Mouse (Mus musculus) 3T3-L1 (cell line): ENCODE measurements around the gene Klhl22.

Source experiments
- DNase-seq: peaks from one replicate; pipeline ENCODE4 v3.0.0-alpha.2; 2015; ENCODE audit warnings: low read depth, low spot score

Klhl22 gene

GRCm38 (mm10) chr16:17757756-17758155 is 1.7 kb upstream of the Klhl22 start:
- no peak for DNase-seq

GRCm38 (mm10) chr16:17758902-17759301 is 516 bp upstream of the Klhl22 start:
- no peak for DNase-seq

DNA sequence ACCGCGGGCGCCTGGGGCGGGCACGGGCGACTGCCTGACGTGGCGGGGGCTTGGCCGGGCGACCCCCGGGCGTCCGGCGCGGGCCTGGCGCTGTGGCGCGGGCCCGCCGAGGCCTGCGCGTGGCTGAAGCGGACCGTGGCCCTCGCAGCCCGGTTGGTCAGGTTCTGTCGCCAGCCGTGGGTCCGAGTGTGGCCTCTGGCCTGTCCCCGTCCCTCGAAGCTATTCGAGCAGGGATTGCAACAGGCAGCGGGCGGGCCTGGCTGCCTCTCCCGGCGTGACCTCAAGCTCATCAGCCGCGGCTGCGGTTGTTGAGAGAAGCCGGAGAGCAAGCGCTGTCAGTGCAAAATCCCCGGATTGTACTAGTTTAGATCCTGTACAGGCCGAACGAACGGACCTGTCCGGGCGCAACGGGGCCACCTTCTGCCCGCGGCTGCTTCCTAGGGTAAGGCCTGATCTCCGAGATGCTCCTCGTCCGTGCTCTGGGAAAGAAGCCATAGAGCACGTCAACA is 449 bp downstream of the Klhl22 start:
- peak; percentile 64 for DNase-seq

DNA sequence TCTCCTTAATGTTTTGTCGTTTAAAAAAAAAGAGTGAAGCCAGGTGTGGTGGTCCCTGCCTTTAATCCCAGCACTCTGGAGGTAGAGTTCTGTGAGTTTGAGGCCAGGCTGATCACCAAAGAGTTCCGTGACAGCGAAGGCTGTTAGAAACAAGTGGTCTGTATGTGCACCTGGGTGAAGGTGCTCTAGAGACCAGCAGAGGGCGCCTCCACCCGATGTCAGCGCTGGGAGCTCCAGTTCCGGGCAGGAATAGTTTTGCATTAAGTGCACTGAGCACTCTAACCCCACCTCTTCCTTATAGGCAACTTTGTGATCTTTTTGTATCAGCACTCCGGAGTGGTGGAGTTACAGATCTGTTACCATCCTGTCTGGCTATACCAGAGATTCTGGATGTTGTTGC is 1.2 kb downstream of the Klhl22 start:
- peak; percentile 91 for DNase-seq

DNA sequence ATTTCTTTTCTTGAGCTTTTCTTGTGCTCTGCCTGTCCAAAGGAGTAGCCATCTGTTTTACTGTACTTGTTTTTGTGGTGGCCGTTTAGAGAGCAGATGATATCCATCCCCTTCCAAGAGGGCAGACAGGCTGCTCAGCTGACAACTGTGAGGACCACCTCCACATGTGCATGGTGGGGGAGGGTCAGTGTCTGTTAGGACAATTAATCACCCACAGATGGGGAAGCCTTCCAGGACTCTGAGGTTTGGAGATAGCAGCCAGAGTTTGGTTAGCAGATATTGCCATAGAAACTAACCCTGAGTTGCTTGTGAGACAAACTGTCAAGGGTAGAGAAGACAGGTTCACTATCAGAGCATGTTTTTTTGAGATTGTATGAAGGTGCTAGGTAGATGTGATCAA is 1.7 kb downstream of the Klhl22 start:
- peak; percentile 62 for DNase-seq

- DNase-seq = no peak
Measured at GRCm38 (mm10) chr16:17764108-17764511, 4.7 kb downstream of the Klhl22 start.

DNA sequence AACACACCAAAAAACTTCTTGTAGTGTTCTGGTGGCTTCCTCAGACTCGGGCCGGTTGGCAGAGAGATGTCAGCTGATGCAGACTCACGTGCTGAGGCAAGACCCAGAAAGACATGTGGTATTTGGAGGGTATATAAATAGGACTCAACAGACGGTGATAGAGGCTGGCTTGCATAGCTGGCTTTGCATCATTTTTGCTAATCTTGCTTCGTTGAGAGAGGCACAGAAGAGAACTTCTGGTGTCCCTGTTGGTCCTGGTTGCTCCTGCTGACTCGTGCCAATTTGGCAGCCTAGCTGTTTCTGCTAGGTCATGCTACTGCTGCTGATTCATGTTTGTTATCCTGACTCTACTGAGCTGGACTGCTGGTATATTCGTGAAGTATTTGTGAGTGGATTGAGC is 9.4 kb downstream of the Klhl22 start:
- peak; percentile 87 for DNase-seq

DNA sequence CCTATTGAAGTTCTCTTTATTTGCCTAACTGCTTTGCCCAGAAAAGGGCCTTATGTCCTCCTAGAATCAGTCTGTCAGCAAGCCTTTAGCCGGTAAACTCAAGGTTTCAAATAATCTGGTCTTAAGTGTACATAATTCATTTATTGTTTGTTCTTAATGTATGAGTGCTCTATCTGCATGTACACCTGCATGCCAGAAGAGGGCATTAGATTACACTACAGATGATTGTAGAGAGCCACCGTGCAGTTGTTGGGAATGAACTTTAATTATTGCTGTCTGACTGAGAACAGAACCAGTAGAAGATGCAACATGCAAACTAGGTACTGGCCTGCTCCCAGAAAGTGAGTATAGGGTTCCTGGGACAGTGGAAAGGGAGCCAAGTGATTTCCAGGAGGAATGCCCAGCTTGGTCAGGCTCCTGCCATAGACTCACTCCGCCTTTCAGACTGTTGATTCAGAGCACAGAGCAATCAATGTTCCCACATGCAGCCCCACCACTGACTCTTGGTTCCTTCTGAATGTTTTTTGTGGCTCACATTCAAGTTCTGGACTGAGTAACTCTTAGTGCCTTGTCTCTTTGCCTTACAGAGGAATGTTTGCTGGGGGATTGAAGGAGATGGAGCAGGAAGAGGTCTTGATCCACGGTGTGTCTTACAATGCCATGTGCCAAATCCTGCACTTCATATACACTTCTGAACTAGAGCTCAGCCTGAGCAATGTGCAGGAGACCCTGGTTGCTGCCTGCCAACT is 11.9 kb downstream of the Klhl22 start:
- DNase-seq = peak; percentile 93

DNA sequence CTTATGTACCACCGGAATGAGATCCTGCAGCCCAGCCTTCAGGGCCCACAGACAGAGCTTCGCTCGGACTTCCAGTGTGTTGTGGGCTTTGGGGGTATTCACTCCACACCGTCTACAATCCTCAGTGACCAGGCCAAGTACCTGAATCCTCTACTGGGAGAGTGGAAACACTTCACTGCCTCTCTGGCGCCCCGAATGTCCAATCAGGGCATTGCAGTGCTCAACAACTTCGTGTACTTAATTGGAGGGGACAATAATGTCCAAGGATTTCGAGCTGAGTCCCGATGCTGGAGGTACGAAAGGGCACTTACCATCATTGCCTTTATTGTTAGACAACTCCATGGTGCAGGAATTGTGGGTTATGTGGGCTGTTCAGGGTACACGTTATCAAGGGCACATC is 17.4 kb downstream of the Klhl22 start:
- peak; percentile 52 for DNase-seq

- DNase-seq = no peak
Measured at GRCm38 (mm10) chr16:17778223-17778622, 18.8 kb downstream of the Klhl22 start.

GRCm38 (mm10) chr16:17779692-17780091 is 20.3 kb downstream of the Klhl22 start:
- DNase-seq = peak; percentile 78

DNA sequence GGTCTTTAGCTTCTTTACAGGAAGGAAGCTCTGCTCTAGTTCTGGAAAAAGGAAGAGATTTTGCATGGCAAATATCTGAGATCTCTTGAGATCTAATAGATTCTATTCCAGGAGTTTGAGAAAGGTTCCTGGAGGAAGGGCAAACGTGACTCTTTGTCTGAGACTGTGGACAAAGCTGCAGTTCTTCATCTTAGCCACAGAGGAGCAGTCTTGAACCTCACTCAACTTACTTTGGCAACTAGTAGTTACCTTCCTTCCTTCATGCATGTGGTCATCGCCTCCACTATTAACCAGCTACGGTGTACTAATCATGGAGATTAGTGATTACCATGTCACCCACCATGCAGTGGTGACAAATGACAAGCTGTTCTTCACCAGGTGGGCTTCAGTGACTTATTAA is 25.9 kb downstream of the Klhl22 start:
- peak; percentile 59 for DNase-seq

DNA sequence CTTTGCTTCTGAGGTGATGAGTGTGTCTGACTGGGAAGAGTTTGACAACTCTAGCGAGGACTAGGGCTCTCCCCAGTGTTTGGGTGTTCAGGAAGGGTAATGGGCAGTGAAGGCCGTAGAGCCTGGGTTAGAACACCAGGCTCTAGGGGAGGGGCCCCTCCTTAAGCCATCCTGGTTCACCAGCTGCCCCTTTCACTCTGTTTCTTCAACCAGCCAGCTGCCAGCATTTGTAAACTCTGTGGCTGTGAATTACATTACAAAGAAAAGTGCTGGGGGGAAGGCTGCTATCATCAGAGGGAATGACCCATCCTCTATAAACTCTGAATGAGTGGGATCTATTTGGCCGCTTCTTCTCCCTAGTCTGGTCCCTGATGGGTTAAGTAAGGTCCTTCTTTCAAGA is 33.3 kb downstream of the Klhl22 start:
- DNase-seq = no peak

- DNase-seq = no peak
Measured at GRCm38 (mm10) chr16:17794047-17794446, 34.6 kb downstream of the Klhl22 start.

- no peak for DNase-seq
Measured at GRCm38 (mm10) chr16:17795643-17796042, 36.2 kb downstream of the Klhl22 start.

GRCm38 (mm10) chr16:17796519-17796918 is 37.1 kb downstream of the Klhl22 start:
- DNase-seq = peak; percentile 48

- DNase-seq = peak; percentile 74
Measured at GRCm38 (mm10) chr16:17796971-17797811, 37.8 kb downstream of the Klhl22 start, which contains the start of gene Scarf2. TSS of gene Scarf2 (plus strand) at chr16:17797282.

GRCm38 (mm10) chr16:17797812-17798311 is 38.4 kb downstream of the Klhl22 start:
- DNase-seq = peak; percentile 72

- DNase-seq = peak; percentile 80
Measured at GRCm38 (mm10) chr16:17798321-17799180, 39.1 kb downstream of the Klhl22 start.

DNA sequence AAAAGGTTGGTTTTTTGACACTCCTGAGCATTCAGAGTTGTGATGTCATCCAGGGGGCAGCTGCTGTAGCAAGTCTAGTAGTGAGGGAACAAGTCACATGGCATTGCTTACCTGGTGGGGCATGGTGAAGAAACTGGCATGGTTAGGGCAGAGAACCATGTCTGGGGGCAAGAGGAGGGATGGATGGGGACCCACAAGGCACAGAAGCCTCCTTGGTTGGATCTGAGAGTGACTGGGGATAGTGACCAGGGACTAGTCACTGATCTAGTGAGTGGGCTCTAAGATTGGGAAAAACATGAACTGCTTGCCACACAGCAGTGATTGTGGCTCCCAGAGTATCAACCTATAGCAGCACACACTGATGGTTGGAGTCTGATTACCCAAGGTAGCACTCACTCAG is 40.2 kb downstream of the Klhl22 start:
- no peak for DNase-seq

DNA sequence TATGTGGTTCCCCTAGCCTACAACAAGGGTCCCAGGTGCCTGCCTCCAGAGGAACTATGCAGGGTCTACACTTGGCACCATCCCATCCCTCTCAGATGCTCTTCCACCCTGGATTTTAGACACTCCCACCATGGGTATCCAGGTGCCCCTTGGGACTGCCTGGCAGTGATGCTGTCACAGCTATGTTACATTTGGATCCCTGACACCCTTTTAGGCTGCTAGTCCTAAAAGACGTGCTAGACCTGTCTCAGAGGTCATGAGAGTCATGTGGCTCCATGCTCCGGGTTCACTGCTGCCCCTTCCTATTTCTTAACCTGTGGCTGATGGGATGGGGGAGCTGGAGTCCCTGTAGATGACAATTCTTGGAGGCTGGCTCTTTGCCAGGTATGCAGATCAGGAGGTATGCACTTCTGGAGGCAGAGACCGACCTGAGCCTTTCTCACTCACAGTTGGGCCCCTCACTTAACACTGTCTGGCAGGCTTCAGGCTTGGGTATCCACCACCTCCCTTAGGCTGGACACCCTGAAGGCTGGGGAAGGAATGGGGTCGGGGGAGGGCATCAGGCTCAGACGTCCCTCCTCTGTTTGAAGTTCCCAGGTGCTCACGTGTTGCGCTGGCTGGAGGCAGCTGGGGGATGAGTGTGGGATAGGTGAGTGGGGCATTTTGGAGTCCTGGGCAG is 42.5 kb downstream of the Klhl22 start:
- DNase-seq = no peak
